Mouse (Mus musculus): ENCODE measurements around the gene Syap1. TPM values are rescaled to one million over a fixed set of nuclear protein-coding genes. Genes with fewer than 3 reads are reported as not detected.
"Not testable (repeated sequence)": the region's sequence is repeated elsewhere in the genome, so short reads cannot be mapped to it uniquely, and the experiment has no call there.

The Syap1 gene
- polyA plus RNA-seq, 1 experiment: 8.3 TPM

DNA sequence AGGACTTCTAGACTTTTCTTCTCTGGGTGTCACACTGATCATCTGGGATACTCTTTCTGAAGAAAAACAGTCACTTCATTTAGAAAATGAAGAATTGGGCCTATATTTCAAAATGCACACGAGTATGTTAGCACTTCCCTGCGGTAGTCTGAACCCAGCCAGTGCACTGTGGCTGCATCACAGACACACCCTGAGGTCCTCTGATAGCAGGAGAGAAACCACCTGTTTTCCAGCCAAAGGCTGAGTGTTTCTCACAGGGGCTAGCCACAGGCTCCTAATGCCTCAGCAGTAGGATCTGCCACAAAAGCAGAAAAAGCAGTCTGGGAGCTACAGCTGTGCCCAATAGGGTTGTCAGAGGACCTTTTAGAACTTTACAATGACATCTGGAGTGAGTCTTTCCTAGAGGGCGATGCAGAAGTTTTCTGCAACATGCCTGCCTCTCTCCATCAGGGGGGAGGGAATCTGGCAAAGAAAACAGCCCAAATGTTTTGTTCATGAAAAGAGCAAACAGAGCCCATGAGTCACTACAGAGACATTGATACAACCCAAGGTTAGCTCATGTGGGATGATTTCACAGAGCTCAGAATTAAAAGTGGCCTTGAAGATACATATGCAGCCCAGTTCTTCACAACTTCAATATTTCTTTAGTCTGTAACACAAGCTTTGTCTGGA, 19.8 kb downstream of the Syap1 start:
- peaks cover 27% of the 10 kb centered on the region for H3K36me3 ChIP-seq (ENCODE audit: control insufficient read depth, insufficient read depth, low read length)
- H3K4me3 ChIP-seq (ENCODE audit: low read depth, low read length): no peak overlapping the region
- H3K27ac ChIP-seq (ENCODE audit: insufficient read depth, low read depth, low read length): no peak overlapping the region
- H3K27me3 ChIP-seq (ENCODE audit: control insufficient read depth, insufficient read depth, low read length): no peaks in the 10 kb centered on the region
- 64% methylated on average over 3 of the region's 3 CpGs for WGBS
- no peak for TF ChIP-seq POLR2A (IDR thresholded peaks at IDR 0.05; ENCODE audit: low read depth, low read length)
- no peak for TF ChIP-seq CTCF (IDR thresholded peaks at IDR 0.05; ENCODE audit: extremely low read depth, insufficient read length, insufficient replicate concordance, low read depth, low read length)
- H3K4me1 ChIP-seq (ENCODE audit: control insufficient read depth, insufficient read depth, insufficient read length, low read length): no peaks in the 10 kb centered on the region

DNA sequence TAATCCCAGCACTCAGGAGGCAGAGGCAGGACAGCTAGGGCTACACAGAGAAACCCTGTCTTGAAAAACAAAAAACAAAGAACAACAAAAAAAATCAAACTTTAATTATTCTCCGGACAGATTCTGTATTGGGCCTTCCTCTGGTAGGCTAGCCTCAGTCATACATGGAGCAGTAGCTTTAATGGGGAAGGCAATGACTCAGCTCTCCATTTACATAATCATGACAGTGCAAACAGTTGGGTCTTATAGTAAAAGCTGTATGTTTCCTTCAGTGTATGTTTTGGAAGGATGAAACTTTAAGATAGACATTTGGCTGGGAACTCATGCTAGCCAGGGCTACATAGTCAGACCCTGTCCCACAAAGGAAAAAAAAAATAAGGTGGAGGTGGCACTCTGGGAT, 39.6 kb downstream of the Syap1 start:
- TF ChIP-seq POLR2A (IDR thresholded peaks at IDR 0.05; ENCODE audit: low read depth, low read length) (no peak), CTCF (IDR thresholded peaks at IDR 0.05; ENCODE audit: extremely low read depth, insufficient read length, insufficient replicate concordance, low read depth, low read length) (no peak)
- Histone ChIP-seq H3K27me3 (ENCODE audit: control insufficient read depth, insufficient read depth, low read length) (no peaks in the 10 kb centered on the region), H3K36me3 (ENCODE audit: control insufficient read depth, insufficient read depth, low read length) (no peaks in the 10 kb centered on the region), H3K27ac (ENCODE audit: insufficient read depth, low read depth, low read length) (no peak overlapping the region), H3K4me3 (ENCODE audit: low read depth, low read length) (no peak overlapping the region), H3K4me1 (ENCODE audit: control insufficient read depth, insufficient read depth, insufficient read length, low read length) (no peaks in the 10 kb centered on the region)
- 95% methylated on average over 1 of the region's 1 CpGs for WGBS

DNA sequence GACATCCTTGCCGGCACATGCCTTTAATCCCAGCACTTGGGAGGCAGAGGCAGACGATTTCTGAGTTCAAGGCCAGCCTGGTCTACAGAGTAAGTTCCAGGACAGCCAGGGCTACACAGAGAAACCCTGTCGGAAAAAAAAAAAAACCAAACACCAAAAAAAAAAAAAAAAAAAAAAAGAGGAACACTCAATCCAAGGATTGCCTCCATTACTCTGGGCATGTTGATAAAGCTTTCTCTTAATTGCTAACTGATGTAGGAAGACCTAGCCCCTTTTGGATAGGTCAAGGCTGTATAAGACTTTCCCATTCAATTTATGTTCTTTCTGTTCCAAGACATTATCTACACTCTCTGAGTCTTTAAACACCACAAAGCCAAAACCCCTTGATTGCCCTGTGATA, 42.7 kb downstream of the Syap1 start:
- H3K4me3 ChIP-seq (ENCODE audit: low read depth, low read length): no peak overlapping the region
- no peaks in the 10 kb centered on the region for H3K27me3 ChIP-seq (ENCODE audit: control insufficient read depth, insufficient read depth, low read length)
- H3K4me1 ChIP-seq (ENCODE audit: control insufficient read depth, insufficient read depth, insufficient read length, low read length): no peaks in the 10 kb centered on the region
- no peak overlapping the region for H3K27ac ChIP-seq (ENCODE audit: insufficient read depth, low read depth, low read length)
- no peaks in the 10 kb centered on the region for H3K36me3 ChIP-seq (ENCODE audit: control insufficient read depth, insufficient read depth, low read length)
- TF ChIP-seq POLR2A (IDR thresholded peaks at IDR 0.05; ENCODE audit: low read depth, low read length): no peak
- no peak for TF ChIP-seq CTCF (IDR thresholded peaks at IDR 0.05; ENCODE audit: extremely low read depth, insufficient read length, insufficient replicate concordance, low read depth, low read length)
- 83% methylated on average over 3 of the region's 3 CpGs for WGBS

DNA sequence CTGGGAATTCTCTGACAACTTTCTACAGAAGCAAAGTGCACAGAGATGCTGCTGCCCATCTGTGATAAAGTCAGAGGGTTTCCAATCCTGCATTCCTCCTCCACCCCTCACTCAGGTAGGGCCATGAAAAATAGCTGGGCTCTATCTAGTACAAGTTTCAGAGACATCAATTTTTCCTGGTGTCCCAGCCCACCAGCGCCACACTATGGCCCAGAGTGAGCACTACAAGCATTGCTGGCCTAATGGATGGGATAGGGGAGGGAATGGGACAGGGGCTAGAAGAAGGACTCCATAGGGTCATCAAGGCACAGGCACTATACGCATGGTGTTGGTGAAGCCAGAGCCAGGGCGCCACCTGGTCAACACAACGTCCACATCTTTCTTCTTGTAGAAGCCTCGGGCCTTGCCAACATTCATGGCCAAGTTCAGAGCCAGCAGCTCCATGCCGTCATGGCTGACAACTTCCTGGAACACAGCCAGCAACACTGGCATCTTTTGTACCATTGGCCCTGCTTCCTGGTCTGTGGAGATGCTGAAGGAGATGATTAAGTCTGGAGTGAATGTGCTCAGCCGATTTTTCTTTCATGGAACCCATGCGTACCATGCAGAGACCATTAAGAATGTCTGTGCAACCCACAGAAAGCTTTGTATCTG, 43.7 kb downstream of the Syap1 start:
- Histone ChIP-seq H3K4me1 (ENCODE audit: control insufficient read depth, insufficient read depth, insufficient read length, low read length) (no peaks in the 10 kb centered on the region), H3K27me3 (ENCODE audit: control insufficient read depth, insufficient read depth, low read length) (no peaks in the 10 kb centered on the region), H3K27ac (ENCODE audit: insufficient read depth, low read depth, low read length) (no peak overlapping the region), H3K4me3 (ENCODE audit: low read depth, low read length) (no peak overlapping the region), H3K36me3 (ENCODE audit: control insufficient read depth, insufficient read depth, low read length) (no peaks in the 10 kb centered on the region)
- TF ChIP-seq CTCF (IDR thresholded peaks at IDR 0.05; ENCODE audit: extremely low read depth, insufficient read length, insufficient replicate concordance, low read depth, low read length): no peak
- no peak for TF ChIP-seq POLR2A (IDR thresholded peaks at IDR 0.05; ENCODE audit: low read depth, low read length)
- WGBS: 64% methylated on average over 8 of the region's 8 CpGs

DNA sequence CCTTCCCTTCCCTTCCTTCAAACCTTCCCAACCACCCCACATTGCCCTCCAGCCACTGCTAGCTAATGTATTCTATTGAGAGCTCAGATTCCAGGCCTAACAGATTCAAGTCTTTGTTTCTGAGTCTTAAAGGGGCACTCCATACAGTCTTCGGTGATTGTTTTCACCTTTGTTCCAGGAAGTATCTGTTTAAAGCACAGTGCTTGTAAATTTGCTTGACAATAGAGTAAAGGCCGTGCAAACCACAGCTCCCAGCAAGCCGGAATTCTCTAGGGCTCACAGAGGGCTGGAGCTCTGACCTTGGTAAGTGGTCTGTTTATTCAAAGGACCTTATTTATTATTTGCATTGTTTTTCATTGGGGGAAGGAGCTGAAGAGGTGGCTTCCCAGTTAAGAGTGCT, 56.1 kb downstream of the Syap1 start:
- TF ChIP-seq CTCF (IDR thresholded peaks at IDR 0.05; ENCODE audit: extremely low read depth, insufficient read length, insufficient replicate concordance, low read depth, low read length) (no peak), POLR2A (IDR thresholded peaks at IDR 0.05; ENCODE audit: low read depth, low read length) (no peak)
- H3K27ac ChIP-seq (ENCODE audit: insufficient read depth, low read depth, low read length): peak overlapping the region; percentile 67
- 27% methylated on average over 3 of the region's 3 CpGs for WGBS

DNA sequence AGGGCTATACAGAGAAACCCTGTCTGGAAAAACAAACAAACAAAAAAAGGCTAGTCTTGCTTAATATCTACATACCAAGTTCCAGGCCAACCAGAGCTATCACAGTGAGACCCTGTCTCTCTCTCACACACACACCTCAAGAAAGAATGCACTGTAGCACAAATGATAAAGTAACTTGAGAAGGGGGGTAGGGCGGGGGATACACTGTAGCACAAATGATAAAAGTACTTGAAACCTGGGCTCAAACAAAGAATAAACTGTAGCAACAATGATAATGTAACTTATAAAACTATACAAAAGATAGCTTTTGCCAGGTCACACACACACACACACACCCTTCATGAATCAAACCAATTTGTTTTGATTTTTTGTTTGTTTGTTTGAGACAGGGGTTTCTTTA, 56.7 kb downstream of the Syap1 start:
- Histone ChIP-seq H3K27ac (ENCODE audit: insufficient read depth, low read depth, low read length) (peak overlapping the region; percentile 67), H3K27me3 (ENCODE audit: control insufficient read depth, insufficient read depth, low read length) (no peaks in the 10 kb centered on the region), H3K4me3 (ENCODE audit: low read depth, low read length) (no peak overlapping the region), H3K4me1 (ENCODE audit: control insufficient read depth, insufficient read depth, insufficient read length, low read length) (no peaks in the 10 kb centered on the region), H3K36me3 (ENCODE audit: control insufficient read depth, insufficient read depth, low read length) (no peaks in the 10 kb centered on the region)
- TF ChIP-seq CTCF (IDR thresholded peaks at IDR 0.05; ENCODE audit: extremely low read depth, insufficient read length, insufficient replicate concordance, low read depth, low read length): no peak
- TF ChIP-seq POLR2A (IDR thresholded peaks at IDR 0.05; ENCODE audit: low read depth, low read length): no peak
- WGBS: 41% methylated on average over 1 of the region's 1 CpGs

More for the DNA sequence above, 56.1 kb downstream of the Syap1 start:
- Histone ChIP-seq H3K4me3 (ENCODE audit: low read depth, low read length) (no peak overlapping the region), H3K27me3 (ENCODE audit: control insufficient read depth, insufficient read depth, low read length) (no peaks in the 10 kb centered on the region), H3K36me3 (ENCODE audit: control insufficient read depth, insufficient read depth, low read length) (no peaks in the 10 kb centered on the region), H3K4me1 (ENCODE audit: control insufficient read depth, insufficient read depth, insufficient read length, low read length) (no peaks in the 10 kb centered on the region)

DNA sequence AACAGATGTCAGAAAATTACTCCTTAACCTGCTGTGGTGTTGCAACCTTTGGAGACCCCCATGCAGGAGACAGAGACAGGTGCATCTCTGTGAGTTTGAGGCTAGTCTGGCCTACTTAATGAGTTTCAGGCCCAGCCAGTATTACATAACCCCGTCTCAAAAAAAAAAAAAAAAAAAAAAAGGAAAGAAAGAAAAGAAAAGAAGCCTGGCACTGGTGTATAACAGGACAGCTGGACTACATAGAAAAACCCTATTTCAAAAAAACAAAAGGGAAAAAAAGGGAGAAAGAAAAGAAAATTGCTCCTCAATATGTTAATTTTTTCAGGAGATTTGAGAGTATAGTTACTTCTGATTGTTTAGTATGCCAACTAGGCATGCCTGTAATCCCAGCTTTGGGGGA, 57.2 kb downstream of the Syap1 start:
- TF ChIP-seq POLR2A (IDR thresholded peaks at IDR 0.05; ENCODE audit: low read depth, low read length) (no peak), CTCF (IDR thresholded peaks at IDR 0.05; ENCODE audit: extremely low read depth, insufficient read length, insufficient replicate concordance, low read depth, low read length) (no peak)
- WGBS: 33% methylated on average over 1 of the region's 1 CpGs
- Histone ChIP-seq H3K36me3 (ENCODE audit: control insufficient read depth, insufficient read depth, low read length) (no peaks in the 10 kb centered on the region), H3K4me1 (ENCODE audit: control insufficient read depth, insufficient read depth, insufficient read length, low read length) (no peaks in the 10 kb centered on the region), H3K27ac (ENCODE audit: insufficient read depth, low read depth, low read length) (peak overlapping the region; percentile 41; the same call in 1 of the 2 replicates), H3K27me3 (ENCODE audit: control insufficient read depth, insufficient read depth, low read length) (no peaks in the 10 kb centered on the region), H3K4me3 (ENCODE audit: low read depth, low read length) (no peak overlapping the region)

DNA sequence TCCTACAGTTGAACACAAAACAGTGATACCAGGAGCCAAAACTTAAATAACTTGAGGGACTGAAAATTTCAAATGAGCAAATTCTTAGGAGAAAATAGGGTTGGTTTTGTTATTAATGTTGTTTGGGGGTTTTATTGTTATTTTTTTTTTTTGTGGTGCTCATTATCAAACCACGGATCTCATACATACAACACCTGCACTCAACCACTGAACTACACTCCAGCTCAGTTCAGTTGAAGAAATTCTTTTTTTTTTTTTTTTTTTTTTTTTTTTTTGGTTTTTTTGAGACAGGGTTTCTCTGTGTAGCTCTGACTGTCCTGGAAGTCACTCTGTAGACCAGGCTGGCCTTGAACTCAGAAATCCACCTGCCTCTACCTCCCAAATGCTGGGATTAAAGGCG, 57.9 kb downstream of the Syap1 start:
- H3K4me1 ChIP-seq (ENCODE audit: control insufficient read depth, insufficient read depth, insufficient read length, low read length); H3K27ac ChIP-seq (ENCODE audit: insufficient read depth, low read depth, low read length); H3K27me3 ChIP-seq (ENCODE audit: control insufficient read depth, insufficient read depth, low read length); H3K36me3 ChIP-seq (ENCODE audit: control insufficient read depth, insufficient read depth, low read length); H3K4me3 ChIP-seq (ENCODE audit: low read depth, low read length): not testable (repeated sequence)
- 45% methylated on average over 2 of the region's 2 CpGs for WGBS

All from small intestine, adult 2 months (tissue).